Mouse (Mus musculus) brain, embryonic 14.5 days (tissue): Measurements from ENCODE around the gene Steap3.

ENCODE experiments used
- CTCF ChIP-seq: fragments of 200-500 bp; IDR thresholded peaks from 2 replicates; pipeline ENCODE4 v1.5.1; 2012; ENCODE audit warnings: inconsistent platforms, mild to moderate bottlenecking, moderate library complexity, borderline replicate concordance; ENCODE audit not compliant: insufficient read depth, insufficient read length; ENCODE audit errors: extremely low read depth
- POLR2A ChIP-seq: fragments of 200-500 bp; IDR thresholded peaks from 2 replicates; pipeline ENCODE4 v1.6.1; 2012; ENCODE audit warnings: mild to moderate bottlenecking, inconsistent platforms, borderline replicate concordance; ENCODE audit not compliant: poor library complexity, insufficient read depth, insufficient read length, severe bottlenecking; ENCODE audit errors: extremely low read depth

DNA sequence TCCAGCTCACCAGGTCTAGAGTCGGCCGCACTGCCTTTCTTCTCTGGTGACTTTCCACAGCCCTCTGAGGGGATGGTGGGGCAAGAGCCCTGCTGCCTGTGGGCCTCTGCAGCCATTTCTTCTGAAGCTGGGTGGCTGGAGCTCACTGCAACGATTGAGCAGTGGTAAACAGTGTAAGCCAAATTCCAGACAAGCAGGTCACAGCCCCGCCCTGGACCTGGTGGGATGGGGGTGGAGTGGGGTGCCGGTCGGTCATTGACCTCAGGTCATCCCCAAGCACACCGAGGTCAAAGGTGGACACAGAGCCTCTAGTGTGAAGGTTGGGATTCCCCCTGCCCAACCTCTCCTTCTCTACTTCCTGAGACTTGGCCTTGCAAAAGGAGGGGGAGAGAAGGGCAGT, 2.4 kb downstream of the Steap3 start:
- TF ChIP-seq CTCF (no peak), POLR2A (no peak)
